Mouse (Mus musculus): ENCODE data around the gene Unc13c. TPM values are rescaled to one million over a fixed set of nuclear protein-coding genes. Genes with fewer than 3 reads are reported as not detected.

Gene Unc13c
- polyA plus RNA-seq, 1 experiment from 2014 or later = 0.68 TPM

GRCm38 (mm10) chr9:73450009-73450408 lies 518.8 kb downstream of the Unc13c start:
- H3K4me2 ChIP-seq (ENCODE audit: low read length) = no peak overlapping the region
- H3K9ac ChIP-seq (ENCODE audit: low read depth, low read length) = no peak overlapping the region
- TF ChIP-seq CTCF (IDR thresholded peaks at IDR 0.05; ENCODE audit: low read depth) = no peak
- no peaks in the 10 kb centered on the region for H3K9me3 ChIP-seq (replicated peaks; ENCODE audit: low read length)
- H3K27ac ChIP-seq = no peak overlapping the region
- H3K36me3 ChIP-seq (ENCODE audit: insufficient read depth, low read length) = no peaks in the 10 kb centered on the region
- H3K4me3 ChIP-seq (replicated peaks; ENCODE audit: low read depth, low read length) = no peak overlapping the region
- DNase-seq (ENCODE audit: low spot score) = no peak
- ATAC-seq (replicated peaks; ENCODE audit: low FRiP score, low read depth) = no peak
- WGBS = 56% methylated on average over 6 of the region's 6 CpGs
- H3K27me3 ChIP-seq (ENCODE audit: insufficient read depth, low read length) = no peaks in the 10 kb centered on the region
- H3K4me1 ChIP-seq (replicated peaks; ENCODE audit: insufficient read depth, low read length) = no peaks in the 10 kb centered on the region

GRCm38 (mm10) chr9:73449216-73449615 lies 519.5 kb downstream of the Unc13c start:
- no peak overlapping the region for H3K4me2 ChIP-seq (ENCODE audit: low read length)
- TF ChIP-seq CTCF (IDR thresholded peaks at IDR 0.05; ENCODE audit: low read depth) = peak; percentile 16; the same call in 1 of the 2 replicates

GRCm38 (mm10) chr9:73431925-73432324 lies 536.8 kb downstream of the Unc13c start:
- no peak for TF ChIP-seq CTCF (IDR thresholded peaks at IDR 0.05; ENCODE audit: low read depth)
- H3K27me3 ChIP-seq (ENCODE audit: insufficient read depth, low read length) = no peaks in the 10 kb centered on the region
- no peak for ATAC-seq (replicated peaks; ENCODE audit: low FRiP score, low read depth)

More at GRCm38 (mm10) chr9:73449216-73449615, 519.5 kb downstream of the Unc13c start:
- DNase-seq (ENCODE audit: low spot score) = no peak
- no peak overlapping the region for H3K9ac ChIP-seq (ENCODE audit: low read depth, low read length)
- no peaks in the 10 kb centered on the region for H3K36me3 ChIP-seq (ENCODE audit: insufficient read depth, low read length)
- no peak overlapping the region for H3K4me3 ChIP-seq (replicated peaks; ENCODE audit: low read depth, low read length)
- H3K27ac ChIP-seq = no peak overlapping the region
- H3K27me3 ChIP-seq (ENCODE audit: insufficient read depth, low read length) = no peaks in the 10 kb centered on the region
- H3K4me1 ChIP-seq (replicated peaks; ENCODE audit: insufficient read depth, low read length) = no peaks in the 10 kb centered on the region
- ATAC-seq (replicated peaks; ENCODE audit: low FRiP score, low read depth) = no peak
- no peaks in the 10 kb centered on the region for H3K9me3 ChIP-seq (replicated peaks; ENCODE audit: low read length)

More at GRCm38 (mm10) chr9:73431925-73432324, 536.8 kb downstream of the Unc13c start:
- Histone ChIP-seq H3K9ac (ENCODE audit: low read depth, low read length) (no peak overlapping the region), H3K4me2 (ENCODE audit: low read length) (no peak overlapping the region), H3K36me3 (ENCODE audit: insufficient read depth, low read length) (no peaks in the 10 kb centered on the region), H3K27ac (no peak overlapping the region), H3K4me1 (replicated peaks; ENCODE audit: insufficient read depth, low read length) (no peaks in the 10 kb centered on the region), H3K9me3 (replicated peaks; ENCODE audit: low read length) (no peaks in the 10 kb centered on the region), H3K4me3 (replicated peaks; ENCODE audit: low read depth, low read length) (no peak overlapping the region)
- DNase-seq (ENCODE audit: low spot score) = peak; percentile 22
- 32% methylated on average over 2 of the region's 2 CpGs for WGBS

Other genes starting within 250 kb of the Unc13c start
- 3.6 and 4.1 TPM in 2 replicates for gene Wdr72, start 141.4 kb upstream of the Unc13c start, polyA plus RNA-seq (2015; fragmentation: Nextera tagmentation; extraction: Ambion mirVana)

Data from kidney, postnatal 0 days (tissue).